Mouse (Mus musculus): ENCODE measurements around the gene Tspan6. TPM values are rescaled to one million over a fixed set of nuclear protein-coding genes. Genes with fewer than 3 reads are reported as not detected.

Tspan6 gene
- polyA plus RNA-seq, 1 experiment from 2014 or later = 18.7 TPM

- H3K27ac ChIP-seq = no peak overlapping the region
- no peaks in the 10 kb centered on the region for H3K36me3 ChIP-seq
- ATAC-seq (ENCODE audit: low read depth) (no peak), DNase-seq (no peak)
- H3K4me2 ChIP-seq = no peak overlapping the region
- 75% methylated on average over 5 of the region's 5 CpGs for WGBS (ENCODE audit: insufficient replicate concordance)
- H3K27me3 ChIP-seq = no peaks in the 10 kb centered on the region
- H3K4me3 ChIP-seq (replicated peaks) = no peak overlapping the region
- no peaks in the 10 kb centered on the region for H3K4me1 ChIP-seq (replicated peaks)
- no peaks in the 10 kb centered on the region for H3K9me3 ChIP-seq (replicated peaks)
- no peak overlapping the region for H3K9ac ChIP-seq
These were observed 10.1 kb downstream of the Tspan6 start for GRCm38 (mm10) chrX:133888111-133888510.

- ATAC-seq (ENCODE audit: low read depth) (no peak), DNase-seq (no peak)
- no peaks in the 10 kb centered on the region for H3K4me1 ChIP-seq (replicated peaks)
- H3K4me3 ChIP-seq (replicated peaks) = no peak overlapping the region
- no peak overlapping the region for H3K4me2 ChIP-seq
- no peak overlapping the region for H3K9ac ChIP-seq
- no peaks in the 10 kb centered on the region for H3K36me3 ChIP-seq
- H3K9me3 ChIP-seq (replicated peaks) = no peaks in the 10 kb centered on the region
- no peak overlapping the region for H3K27ac ChIP-seq
- no peaks in the 10 kb centered on the region for H3K27me3 ChIP-seq
- WGBS (ENCODE audit: insufficient replicate concordance) = 37% methylated on average over 3 of the region's 3 CpGs
These were observed 10.9 kb downstream of the Tspan6 start for GRCm38 (mm10) chrX:133887308-133887707.

DNA sequence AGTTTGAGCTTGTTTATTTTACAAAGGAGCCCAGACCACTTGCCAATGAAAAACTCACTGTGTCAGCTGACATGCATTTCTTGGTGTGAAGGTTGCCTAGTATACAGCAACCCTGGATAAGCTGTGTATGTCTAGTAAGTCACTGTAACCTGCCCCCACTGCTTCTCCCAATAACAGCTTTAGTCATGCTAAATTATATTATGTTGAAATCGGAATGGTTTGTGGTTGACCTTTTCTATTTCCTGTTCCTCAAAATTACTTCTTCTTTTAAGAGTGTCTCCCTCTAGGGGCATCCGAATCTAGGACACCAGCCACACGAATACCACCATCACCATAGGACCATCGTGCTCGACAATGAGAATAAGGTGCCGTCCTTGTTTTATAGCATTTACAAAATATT, 28.5 kb downstream of the Tspan6 start:
- Histone ChIP-seq H3K4me2 (no peak overlapping the region), H3K9ac (no peak overlapping the region), H3K27ac (no peak overlapping the region), H3K27me3 (no peaks in the 10 kb centered on the region), H3K4me3 (replicated peaks) (no peak overlapping the region), H3K9me3 (replicated peaks) (no peaks in the 10 kb centered on the region), H3K36me3 (no peaks in the 10 kb centered on the region), H3K4me1 (replicated peaks) (no peaks in the 10 kb centered on the region)
- WGBS (ENCODE audit: insufficient replicate concordance) = 36% methylated on average over 6 of the region's 6 CpGs
- ATAC-seq (ENCODE audit: low read depth) (no peak), DNase-seq (no peak)

DNA sequence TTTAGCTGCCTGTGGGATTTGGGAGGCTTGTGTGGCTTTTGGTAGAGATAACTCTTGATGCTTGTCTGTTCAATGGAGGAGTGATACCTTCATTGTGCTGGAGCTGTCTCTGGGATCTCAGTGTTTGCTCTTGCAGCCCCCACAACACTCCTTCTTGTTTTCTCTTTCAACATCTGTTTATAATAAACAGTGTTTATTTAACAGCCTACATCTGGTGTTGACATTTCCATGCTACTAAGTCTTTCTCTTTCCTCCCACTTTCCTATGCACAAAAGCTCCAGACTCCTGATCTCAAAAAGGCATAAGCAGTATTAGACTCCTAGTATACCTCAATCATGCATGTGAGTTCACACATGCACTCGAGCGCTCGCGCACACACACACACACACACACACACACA, 44.6 kb downstream of the Tspan6 start:
- ATAC-seq (ENCODE audit: low read depth) = no peak
- WGBS (ENCODE audit: insufficient replicate concordance) = 83% methylated on average over 4 of the region's 4 CpGs
- Histone ChIP-seq H3K4me1 (replicated peaks) (no peaks in the 10 kb centered on the region), H3K4me3 (replicated peaks) (no peak overlapping the region), H3K27ac (no peak overlapping the region), H3K9ac (no peak overlapping the region), H3K4me2 (no peak overlapping the region), H3K36me3 (no peaks in the 10 kb centered on the region), H3K27me3 (no peaks in the 10 kb centered on the region), H3K9me3 (replicated peaks) (no peaks in the 10 kb centered on the region)
- DNase-seq = no peak

GRCm38 (mm10) chrX:133850680-133851079, 47.5 kb downstream of the Tspan6 start, which contains the start of gene Tnmd:
TSS of gene Tnmd (plus strand) at chrX:133850980.
- WGBS (ENCODE audit: insufficient replicate concordance) = 82% methylated on average over 5 of the region's 5 CpGs
- H3K9me3 ChIP-seq (replicated peaks) = no peaks in the 10 kb centered on the region
- DNase-seq (no peak), ATAC-seq (ENCODE audit: low read depth) (no peak)
- H3K4me3 ChIP-seq (replicated peaks) = no peak within 1 kb of the TSS
- H3K4me1 ChIP-seq (replicated peaks) = no peaks in the 10 kb centered on the region
- no peak within 1 kb of the TSS for H3K27ac ChIP-seq
- H3K36me3 ChIP-seq = no peaks in the 10 kb centered on the region
- no peak within 1 kb of the TSS for H3K4me2 ChIP-seq
- no peak within 1 kb of the TSS for H3K9ac ChIP-seq
- H3K27me3 ChIP-seq = no peaks in the 10 kb centered on the region

Other genes starting within 250 kb of the Tspan6 start
- gene Pcdh19, start 209.4 kb downstream of the Tspan6 start, polyA plus RNA-seq (2015; fragmentation: Nextera tagmentation; extraction: Ambion mirVana) = 0.06 and 0.08 TPM in 2 replicates
- gene Tnmd, start 47.4 kb downstream of the Tspan6 start, polyA plus RNA-seq (2015; fragmentation: Nextera tagmentation; extraction: Ambion mirVana) = 0.38 TPM in 1 of 2 replicates, not detected in the other
- 0.21 and 0.33 TPM in 2 replicates for gene Srpx2, start 10.0 kb upstream of the Tspan6 start, polyA plus RNA-seq (2015; fragmentation: Nextera tagmentation; extraction: Ambion mirVana)
- gene Sytl4, start 83.4 kb upstream of the Tspan6 start, polyA plus RNA-seq (2015; fragmentation: Nextera tagmentation; extraction: Ambion mirVana) = 1.4 and 1.7 TPM in 2 replicates
- gene Cstf2, start 160.8 kb upstream of the Tspan6 start, polyA plus RNA-seq (2015; fragmentation: Nextera tagmentation; extraction: Ambion mirVana) = 25.3 and 32.1 TPM in 2 replicates